Comparison of ENCODE assay signal across 11 mouse cellular contexts in genomic region chr12:32307280-32308006, GRCm38 (mm10).
A peak's percentile ranks its signal among the peaks of the same experiment; 100 is the strongest.
DNase-seq lines count a peak whose midpoint lies in the region; ATAC-seq lines count a peak whose summit lies in the region.
"Had no signal": no experiment of that assay in that cellular context is flagged by ENCODE, and none has a peak within 500 bp of the region (broad histone marks: within the 10 kb centered on the region; RNA-seq: fewer than 3 reads in every experiment).

No protein-coding gene starts in this region.

- H3K9me3 ChIP-seq in heart, embryonic 12.5 days (replicated peaks) = no peaks in the 10 kb centered on the region
- no peaks in the 10 kb centered on the region for H3K9me3 ChIP-seq in erythroblast, embryonic 14.5 days (ENCODE audit: control insufficient read depth, low read length)
- H3K9me3 ChIP-seq in liver, embryonic 15.5 days (replicated peaks) = no peaks in the 10 kb centered on the region
- no peaks in the 10 kb centered on the region for H3K9me3 ChIP-seq in stomach, embryonic 14.5 days (ENCODE audit: control insufficient read depth, low read depth, low read length)
- H3K9me3 ChIP-seq in forebrain, embryonic 11.5 days (ENCODE audit: control insufficient read depth, low read length) = no peaks in the 10 kb centered on the region
- H3K9me3 ChIP-seq in midbrain, embryonic 13.5 days = no peaks in the 10 kb centered on the region
- H3K9me3 ChIP-seq: embryonic facial prominence, embryonic 12.5 days; limb, embryonic 15.5 days had no signal

- H3K27ac ChIP-seq in heart, embryonic 12.5 days (ENCODE audit: poor library complexity, severe bottlenecking) = peak overlapping the region; percentile 41; the same call in 1 of the 2 replicates
- H3K27ac ChIP-seq in liver, embryonic 15.5 days (replicated peaks) = peak overlapping the region; percentile 95
- H3K27ac ChIP-seq in stomach, embryonic 14.5 days (ENCODE audit: low read length) = no peak overlapping the region
- H3K27ac ChIP-seq in forebrain, embryonic 11.5 days (ENCODE audit: low read depth, low read length) = no peak overlapping the region
- H3K27ac ChIP-seq in midbrain, embryonic 13.5 days = no peak overlapping the region
- H3K27ac ChIP-seq: embryonic facial prominence, embryonic 12.5 days; limb, embryonic 15.5 days had no signal

- no peaks in the 10 kb centered on the region for H3K4me1 ChIP-seq in heart, embryonic 12.5 days (replicated peaks)
- H3K4me1 ChIP-seq in erythroblast, embryonic 14.5 days (ENCODE audit: control insufficient read depth) = peaks cover 60% of the 10 kb centered on the region
- H3K4me1 ChIP-seq in liver, embryonic 15.5 days (replicated peaks) = peaks cover 41% of the 10 kb centered on the region
- H3K4me1 ChIP-seq in stomach, embryonic 14.5 days (ENCODE audit: control insufficient read depth, insufficient read depth, low read length) = no peaks in the 10 kb centered on the region
- no peaks in the 10 kb centered on the region for H3K4me1 ChIP-seq in forebrain, embryonic 11.5 days (replicated peaks; ENCODE audit: control insufficient read depth, insufficient read depth, low read length)
- no peaks in the 10 kb centered on the region for H3K4me1 ChIP-seq in midbrain, embryonic 13.5 days (replicated peaks)
- H3K4me1 ChIP-seq: embryonic facial prominence, embryonic 12.5 days; limb, embryonic 15.5 days had no signal

- ATAC-seq in heart, embryonic 12.5 days (ENCODE audit: insufficient number of reproducible peaks, low FRiP score) = peak; percentile 93
- ATAC-seq in liver, embryonic 15.5 days (ENCODE audit: insufficient read depth) = peak; percentile 99
- ATAC-seq in stomach, embryonic 14.5 days (ENCODE audit: insufficient number of reproducible peaks, insufficient read depth, low FRiP score, low read depth) = peak; percentile 81; the same call in 1 of the 2 replicates
- ATAC-seq in forebrain, embryonic 11.5 days (replicated peaks; ENCODE audit: low FRiP score) = no peak
- no peak for ATAC-seq in midbrain, embryonic 13.5 days
- ATAC-seq: midbrain, embryonic 16.5 days had no signal

- no peaks in the 10 kb centered on the region for H3K36me3 ChIP-seq in heart, embryonic 12.5 days
- H3K36me3 ChIP-seq in erythroblast, embryonic 14.5 days (ENCODE audit: control insufficient read depth) = peaks cover 3% of the 10 kb centered on the region; the same call in 1 of the 2 replicates
- no peaks in the 10 kb centered on the region for H3K36me3 ChIP-seq in liver, embryonic 15.5 days (replicated peaks)
- no peaks in the 10 kb centered on the region for H3K36me3 ChIP-seq in stomach, embryonic 14.5 days (ENCODE audit: control insufficient read depth, insufficient read depth, low read length)
- no peaks in the 10 kb centered on the region for H3K36me3 ChIP-seq in forebrain, embryonic 11.5 days (ENCODE audit: control insufficient read depth, insufficient read depth, low read length)
- H3K36me3 ChIP-seq in midbrain, embryonic 13.5 days = no peaks in the 10 kb centered on the region
- H3K36me3 ChIP-seq: embryonic facial prominence, embryonic 12.5 days; limb, embryonic 15.5 days had no signal

- H3K4me3 ChIP-seq in heart, embryonic 12.5 days = no peak overlapping the region
- H3K4me3 ChIP-seq in erythroblast, embryonic 14.5 days (replicated peaks) = peak overlapping the region; percentile 58
- H3K4me3 ChIP-seq in liver, embryonic 15.5 days (replicated peaks) = peak overlapping the region; percentile 28
- no peak overlapping the region for H3K4me3 ChIP-seq in stomach, embryonic 14.5 days (ENCODE audit: low read depth, low read length)
- H3K4me3 ChIP-seq in forebrain, embryonic 11.5 days (ENCODE audit: low read depth, low read length) = no peak overlapping the region
- no peak overlapping the region for H3K4me3 ChIP-seq in midbrain, embryonic 13.5 days (replicated peaks)
- H3K4me3 ChIP-seq: embryonic facial prominence, embryonic 12.5 days; limb, embryonic 15.5 days had no signal

- no peak overlapping the region for H3K4me2 ChIP-seq in heart, embryonic 12.5 days
- H3K4me2 ChIP-seq in liver, embryonic 15.5 days = peak overlapping the region; percentile 71
- no peak overlapping the region for H3K4me2 ChIP-seq in stomach, embryonic 14.5 days (replicated peaks; ENCODE audit: low read depth, low read length)
- no peak overlapping the region for H3K4me2 ChIP-seq in forebrain, embryonic 11.5 days (ENCODE audit: low read depth, low read length, severe bottlenecking)
- H3K4me2 ChIP-seq in midbrain, embryonic 13.5 days (replicated peaks) = no peak overlapping the region
- H3K4me2 ChIP-seq: embryonic facial prominence, embryonic 12.5 days; limb, embryonic 15.5 days had no signal

- H3K27me3 ChIP-seq in heart, embryonic 12.5 days (replicated peaks) = no peaks in the 10 kb centered on the region
- no peaks in the 10 kb centered on the region for H3K27me3 ChIP-seq in erythroblast, embryonic 14.5 days (ENCODE audit: control insufficient read depth)
- no peaks in the 10 kb centered on the region for H3K27me3 ChIP-seq in liver, embryonic 15.5 days
- H3K27me3 ChIP-seq in stomach, embryonic 14.5 days (ENCODE audit: control insufficient read depth, insufficient read depth, low read length) = no peaks in the 10 kb centered on the region
- H3K27me3 ChIP-seq in forebrain, embryonic 11.5 days (ENCODE audit: control insufficient read depth, insufficient read depth, low read length) = no peaks in the 10 kb centered on the region
- no peaks in the 10 kb centered on the region for H3K27me3 ChIP-seq in midbrain, embryonic 13.5 days
- H3K27me3 ChIP-seq: embryonic facial prominence, embryonic 12.5 days; limb, embryonic 15.5 days had no signal

- H3K9ac ChIP-seq in heart, embryonic 12.5 days = no peak overlapping the region
- peak overlapping the region; percentile 44 for H3K9ac ChIP-seq in liver, embryonic 15.5 days
- no peak overlapping the region for H3K9ac ChIP-seq in stomach, embryonic 14.5 days (replicated peaks; ENCODE audit: low read depth, low read length)
- no peak overlapping the region for H3K9ac ChIP-seq in forebrain, embryonic 11.5 days (ENCODE audit: low read length)
- H3K9ac ChIP-seq in midbrain, embryonic 13.5 days (replicated peaks) = no peak overlapping the region
- H3K9ac ChIP-seq: embryonic facial prominence, embryonic 12.5 days; limb, embryonic 15.5 days had no signal

- 54% methylated on average over 9 of the region's 9 CpGs for WGBS in heart, embryonic 12.5 days
- 17% methylated on average over 9 of the region's 9 CpGs for WGBS in liver, embryonic 15.5 days (ENCODE audit: insufficient replicate concordance)
- 63% methylated on average over 9 of the region's 9 CpGs for WGBS in stomach, embryonic 14.5 days
- 82% methylated on average over 9 of the region's 9 CpGs for WGBS in forebrain, embryonic 11.5 days
- WGBS in midbrain, embryonic 13.5 days = 75% methylated on average over 9 of the region's 9 CpGs

- no peak for DNase-seq in heart, adult 18-20 months
- DNase-seq in left cerebral cortex, adult 9 months (ENCODE audit: low spot score in 2 of 2) = no peak
- no peak for DNase-seq in forebrain, embryonic 11.5 days (ENCODE audit: low spot score)

Comparison
In these comparisons a context has a peak if more than half of its experiments do, and no peak if none do; other contexts are left out.
1. ATAC-seq: peak in heart, embryonic 12.5 days (single experiment), liver, embryonic 15.5 days (single experiment) and stomach, embryonic 14.5 days (single experiment); none in forebrain, embryonic 11.5 days (single experiment) and midbrain, embryonic 13.5 days (single experiment).
2. H3K27ac ChIP-seq: peak in heart, embryonic 12.5 days (single experiment) and liver, embryonic 15.5 days (single experiment); none in stomach, embryonic 14.5 days (single experiment), forebrain, embryonic 11.5 days (single experiment) and midbrain, embryonic 13.5 days (single experiment).
3. H3K4me3 ChIP-seq: peak in erythroblast, embryonic 14.5 days (single experiment) and liver, embryonic 15.5 days (single experiment); none in heart, embryonic 12.5 days (single experiment), stomach, embryonic 14.5 days (single experiment), forebrain, embryonic 11.5 days (single experiment) and midbrain, embryonic 13.5 days (single experiment).